Mouse (Mus musculus): ENCODE measurements around the gene Efcab9. TPM values are rescaled to one million over a fixed set of nuclear protein-coding genes. Genes with fewer than 3 reads are reported as not detected.

Efcab9 gene
- polyA plus RNA-seq (2014; fragmentation: Illumina TruSeq; extraction: RNeasy Lipid Tissue Mini Kit (QIAGEN cat#74804); ENCODE audit: low read depth, low replicate concordance): 619 TPM

GRCm38 (mm10) chr11:32531871-32532764 lies at the start of gene Efcab9:
Efcab9 (minus strand) TSS chr11:32532081.

GRCm38 (mm10) chr11:32532765-32533481 lies 1.0 kb upstream of the Efcab9 start, which contains the start of gene Stk10:
Stk10 (plus strand) TSS chr11:32533305.

Other genes with a start within 250 kb of the Efcab9 start
- gene Hba-a1, start 248.6 kb downstream of the Efcab9 start, polyA plus RNA-seq (2014; fragmentation: Illumina TruSeq; extraction: RNeasy Lipid Tissue Mini Kit (QIAGEN cat#74804); ENCODE audit: low read depth, low replicate concordance): 15.4 TPM
- gene Hbq1b, start 245.1 kb downstream of the Efcab9 start, polyA plus RNA-seq (2014; fragmentation: Illumina TruSeq; extraction: RNeasy Lipid Tissue Mini Kit (QIAGEN cat#74804); ENCODE audit: low read depth, low replicate concordance): not detected
- gene Hba-a2, start 235.6 kb downstream of the Efcab9 start, polyA plus RNA-seq (2014; fragmentation: Illumina TruSeq; extraction: RNeasy Lipid Tissue Mini Kit (QIAGEN cat#74804); ENCODE audit: low read depth, low replicate concordance): not detected
- not detected for gene Hbq1a, start 232.0 kb downstream of the Efcab9 start, polyA plus RNA-seq (2014; fragmentation: Illumina TruSeq; extraction: RNeasy Lipid Tissue Mini Kit (QIAGEN cat#74804); ENCODE audit: low read depth, low replicate concordance)
- 0.15 TPM for gene Sh3pxd2b, start 184.3 kb downstream of the Efcab9 start, polyA plus RNA-seq (2014; fragmentation: Illumina TruSeq; extraction: RNeasy Lipid Tissue Mini Kit (QIAGEN cat#74804); ENCODE audit: low read depth, low replicate concordance)
- 30.1 TPM for gene Ubtd2, start 76.7 kb downstream of the Efcab9 start, polyA plus RNA-seq (2014; fragmentation: Illumina TruSeq; extraction: RNeasy Lipid Tissue Mini Kit (QIAGEN cat#74804); ENCODE audit: low read depth, low replicate concordance)
- gene Stk10, start 1.2 kb upstream of the Efcab9 start, polyA plus RNA-seq (2014; fragmentation: Illumina TruSeq; extraction: RNeasy Lipid Tissue Mini Kit (QIAGEN cat#74804); ENCODE audit: low read depth, low replicate concordance): 7.6 TPM
- 23.5 TPM for gene Fbxw11, start 110.6 kb upstream of the Efcab9 start, polyA plus RNA-seq (2014; fragmentation: Illumina TruSeq; extraction: RNeasy Lipid Tissue Mini Kit (QIAGEN cat#74804); ENCODE audit: low read depth, low replicate concordance)

All from testis, adult 10 weeks (tissue).